Mouse (Mus musculus): ENCODE measurements around the gene Inpp5b.
"Not testable (repeated sequence)": the region's sequence is repeated elsewhere in the genome, so short reads cannot be mapped to it uniquely, and the experiment has no call there.

The Inpp5b gene

GRCm38 (mm10) chr4:124741376-124742343 is at the start of gene Inpp5b:
Gene Inpp5b, plus strand, starts transcription at chr4:124741850.
- DNase-seq (ENCODE audit: low read depth) = peak; percentile 46

- DNase-seq (ENCODE audit: low read depth) = no peak
Observed at GRCm38 (mm10) chr4:124692416-124692861, 49.2 kb upstream of the Inpp5b start.

GRCm38 (mm10) chr4:124693135-124693894 is 48.3 kb upstream of the Inpp5b start, which contains the start of gene Utp11:
Gene Utp11, minus strand, starts transcription at chr4:124693600.
- DNase-seq (ENCODE audit: low read depth) = peak; percentile 85

- DNase-seq (ENCODE audit: low read depth) = no peak
Observed at GRCm38 (mm10) chr4:124694572-124694971, 47.1 kb upstream of the Inpp5b start.

GRCm38 (mm10) chr4:124695786-124696516 is 45.7 kb upstream of the Inpp5b start:
- DNase-seq (ENCODE audit: low read depth) = no peak

GRCm38 (mm10) chr4:124699791-124700190 is 41.9 kb upstream of the Inpp5b start:
- no peak for DNase-seq (ENCODE audit: low read depth)

GRCm38 (mm10) chr4:124700248-124700971 is 41.2 kb upstream of the Inpp5b start, which contains the start of gene Fhl3:
Gene Fhl3, plus strand, starts transcription at chr4:124700701.
- no peak for DNase-seq (ENCODE audit: low read depth)

GRCm38 (mm10) chr4:124701052-124701845 is 40.4 kb upstream of the Inpp5b start:
- no peak for DNase-seq (ENCODE audit: low read depth)

- DNase-seq (ENCODE audit: low read depth) = no peak
Observed at GRCm38 (mm10) chr4:124701916-124702315, 39.7 kb upstream of the Inpp5b start.

GRCm38 (mm10) chr4:124703406-124703805 is 38.2 kb upstream of the Inpp5b start:
- DNase-seq (ENCODE audit: low read depth) = no peak

GRCm38 (mm10) chr4:124703881-124704796 is 37.5 kb upstream of the Inpp5b start:
- DNase-seq (ENCODE audit: low read depth) = no peak

- DNase-seq (ENCODE audit: low read depth) = no peak
Observed at GRCm38 (mm10) chr4:124704797-124705474, 36.7 kb upstream of the Inpp5b start.

GRCm38 (mm10) chr4:124705661-124706269 is 35.9 kb upstream of the Inpp5b start:
- DNase-seq (ENCODE audit: low read depth) = no peak

- not testable (repeated sequence) for DNase-seq (ENCODE audit: low read depth)
Observed at GRCm38 (mm10) chr4:124707381-124708199, 34.1 kb upstream of the Inpp5b start.

GRCm38 (mm10) chr4:124708200-124708517 is 33.5 kb upstream of the Inpp5b start:
- DNase-seq (ENCODE audit: low read depth) = not testable (repeated sequence)

- DNase-seq (ENCODE audit: low read depth) = peak; percentile 70
Observed at GRCm38 (mm10) chr4:124708518-124709477, 32.9 kb upstream of the Inpp5b start.

Measured in c-Kit-positive CD71-positive TER-119-negative erythroid progenitor cells, embryonic 14.5 days (primary cell).